8 mouse cellular contexts compared by ENCODE assay signal in the genomic region with DNA sequence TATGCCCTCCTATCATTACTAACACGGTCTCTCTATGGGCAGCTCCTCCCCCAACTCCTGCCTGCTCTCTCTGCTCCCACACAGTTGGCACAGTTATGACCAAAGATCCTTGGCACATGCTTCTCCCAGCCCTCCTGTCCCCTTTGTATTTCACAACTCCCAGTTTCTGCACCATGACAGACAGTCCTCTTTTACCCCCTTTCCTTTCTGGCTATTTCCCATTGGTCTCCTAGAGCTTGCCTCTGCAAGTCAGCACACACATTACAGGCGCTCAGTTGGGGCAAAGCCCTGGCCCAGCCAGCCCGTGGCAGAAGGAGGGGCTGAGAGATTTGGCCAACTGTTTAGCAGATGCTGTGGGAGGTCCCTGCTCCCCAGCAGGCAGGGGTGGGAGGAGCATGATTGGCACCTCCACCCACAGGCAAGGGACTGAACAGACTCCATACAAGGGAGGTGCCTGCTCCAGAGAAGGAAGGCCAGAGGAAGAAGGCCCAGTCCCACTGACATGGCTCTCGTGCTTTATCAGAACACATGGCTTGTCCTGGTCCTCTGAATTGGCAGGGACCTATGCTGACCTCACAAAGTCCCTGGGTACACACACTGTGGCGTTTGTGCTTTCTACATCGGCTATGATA.
DNase-seq lines count a peak whose midpoint lies in the region; ATAC-seq and TF ChIP-seq lines count a peak whose summit lies in the region.

No protein-coding gene starts in this region.

- no peak overlapping the region for H3ac ChIP-seq in myocyte (ENCODE audit: control insufficient read depth, insufficient read length)

- H3K9ac ChIP-seq in embryonic facial prominence, embryonic 14.5 days (ENCODE audit: low read depth, low read length): no peak overlapping the region
- no peak overlapping the region for H3K9ac ChIP-seq in heart, embryonic 12.5 days
- H3K9ac ChIP-seq in kidney, postnatal 0 days (ENCODE audit: low read depth, low read length): no peak overlapping the region

- H3K4me1 ChIP-seq in embryonic facial prominence, embryonic 14.5 days (ENCODE audit: control insufficient read depth, insufficient read depth, low read length): peaks cover 18% of the 10 kb centered on the region
- peaks cover 57% of the 10 kb centered on the region for H3K4me1 ChIP-seq in heart, embryonic 12.5 days (replicated peaks)
- H3K4me1 ChIP-seq in kidney, postnatal 0 days (replicated peaks; ENCODE audit: insufficient read depth, low read length): peaks cover 16% of the 10 kb centered on the region; the same call in 1 of the 2 replicates

- H3K36me3 ChIP-seq in embryonic facial prominence, embryonic 14.5 days (ENCODE audit: control insufficient read depth, insufficient read depth, low read length): no peaks in the 10 kb centered on the region
- no peaks in the 10 kb centered on the region for H3K36me3 ChIP-seq in heart, embryonic 12.5 days
- H3K36me3 ChIP-seq in kidney, postnatal 0 days (ENCODE audit: insufficient read depth, low read length): no peaks in the 10 kb centered on the region
- H3K36me3 ChIP-seq in myocyte (ENCODE audit: control insufficient read depth, insufficient read depth): no peaks in the 10 kb centered on the region

- no peak overlapping the region for H3K4me3 ChIP-seq in embryonic facial prominence, embryonic 14.5 days (ENCODE audit: low read depth, low read length)
- H3K4me3 ChIP-seq in heart, embryonic 12.5 days: no peak overlapping the region
- H3K4me3 ChIP-seq in kidney, postnatal 0 days (replicated peaks; ENCODE audit: low read depth, low read length): no peak overlapping the region
- no peak overlapping the region for H3K4me3 ChIP-seq in myocyte

- no peaks in the 10 kb centered on the region for H3K9me3 ChIP-seq in embryonic facial prominence, embryonic 14.5 days (ENCODE audit: control insufficient read depth, low read length)
- no peaks in the 10 kb centered on the region for H3K9me3 ChIP-seq in heart, embryonic 12.5 days (replicated peaks)
- H3K9me3 ChIP-seq in kidney, postnatal 0 days (replicated peaks; ENCODE audit: low read length): no peaks in the 10 kb centered on the region

- ATAC-seq in embryonic facial prominence, embryonic 14.5 days (ENCODE audit: low read depth): peak; percentile 87
- ATAC-seq in heart, embryonic 12.5 days (ENCODE audit: insufficient number of reproducible peaks, low FRiP score): peak; percentile 52; the same call in 1 of the 2 replicates
- ATAC-seq in kidney, postnatal 0 days (replicated peaks; ENCODE audit: low FRiP score, low read depth): peak; percentile 23; the same call in 1 of the 2 replicates

- H3K27ac ChIP-seq in embryonic facial prominence, embryonic 14.5 days (replicated peaks; ENCODE audit: low read depth, low read length): peak overlapping the region; percentile 17; the same call in 1 of the 2 replicates
- peak overlapping the region; percentile 63 for H3K27ac ChIP-seq in heart, embryonic 12.5 days (ENCODE audit: poor library complexity, severe bottlenecking)
- H3K27ac ChIP-seq in kidney, postnatal 0 days: no peak overlapping the region

- TF ChIP-seq CTCF in kidney, postnatal 0 days (IDR thresholded peaks at IDR 0.05; ENCODE audit: low read depth): no peak

- peak; percentile 51 for TF ChIP-seq POLR2A in myocyte (IDR thresholded peaks at IDR 0.05; ENCODE audit: insufficient read length, low read depth)

- no peaks in the 10 kb centered on the region; the same call in 1 of the 2 replicates for H3K27me3 ChIP-seq in embryonic facial prominence, embryonic 14.5 days (replicated peaks; ENCODE audit: control insufficient read depth, insufficient read depth, low read length)
- no peaks in the 10 kb centered on the region for H3K27me3 ChIP-seq in heart, embryonic 12.5 days (replicated peaks)
- H3K27me3 ChIP-seq in kidney, postnatal 0 days (ENCODE audit: insufficient read depth, low read length): no peaks in the 10 kb centered on the region
- no peaks in the 10 kb centered on the region for H3K27me3 ChIP-seq in myocyte (ENCODE audit: control insufficient read depth, insufficient read depth, insufficient read length)

- 21% methylated on average over 6 of the region's 6 CpGs for WGBS in embryonic facial prominence, embryonic 14.5 days
- 25% methylated on average over 6 of the region's 6 CpGs for WGBS in heart, embryonic 12.5 days
- WGBS in kidney, postnatal 0 days: 37% methylated on average over 6 of the region's 6 CpGs

- H3K4me2 ChIP-seq in embryonic facial prominence, embryonic 14.5 days (ENCODE audit: low read depth, low read length): no peak overlapping the region
- H3K4me2 ChIP-seq in heart, embryonic 12.5 days: no peak overlapping the region
- no peak overlapping the region for H3K4me2 ChIP-seq in kidney, postnatal 0 days (ENCODE audit: low read length)
- H3K4me2 ChIP-seq in myocyte (ENCODE audit: low read depth): peak overlapping the region; percentile 51

- peak; percentile 69 for DNase-seq in ovary, postnatal 36 days (ENCODE audit: low spot score)
- no peak for DNase-seq in ovary, postnatal 10 days (ENCODE audit: low spot score)
- peak; percentile 92 for DNase-seq in embryonic facial prominence, embryonic 14.5 days (ENCODE audit: low spot score)
- peak; percentile 49 for DNase-seq in kidney, postnatal 0 days (ENCODE audit: low spot score)
- peak; percentile 51 for DNase-seq in liver
- DNase-seq in yolk sac, embryonic 10.5 days (ENCODE audit: low spot score): peak; percentile 38

- H3K79me2 ChIP-seq in myocyte (ENCODE audit: control insufficient read depth, insufficient read depth): no peaks in the 10 kb centered on the region

TF ChIP-seq in myocyte, 11 proteins besides CTCF, POLR2A, EP300 and RAD21:
- TF ChIP-seq SRF (IDR thresholded peaks at IDR 0.05; ENCODE audit: control insufficient read depth, insufficient read length, low read depth) (peak; percentile 26), TCF3 (IDR thresholded peaks at IDR 0.05; ENCODE audit: insufficient read length, low read depth) (peak; percentile 29), MYOD1 (IDR thresholded peaks at IDR 0.05; ENCODE audit: control insufficient read depth in 1 of 3, insufficient read length in 2 of 3, low read depth in 2 of 3) (peak in 2 of 3 experiments; percentile 43 to 78), REST (IDR thresholded peaks at IDR 0.05; ENCODE audit: insufficient read depth, insufficient read length) (no peak), POLR2AphosphoS2 (IDR thresholded peaks at IDR 0.05; ENCODE audit: insufficient read length, low read depth) (peak; percentile 58), MAX (IDR thresholded peaks at IDR 0.05; ENCODE audit: low read depth) (no peak), CEBPB (IDR thresholded peaks at IDR 0.05; ENCODE audit: insufficient read depth, poor library complexity, severe bottlenecking) (no peak), E2F4 (IDR thresholded peaks at IDR 0.05; ENCODE audit: insufficient read depth) (no peak), USF1 (IDR thresholded peaks at IDR 0.05; ENCODE audit: low read depth) (no peak), MYOG (IDR thresholded peaks at IDR 0.05; ENCODE audit: control insufficient read depth in 1 of 3, insufficient read depth in 1 of 3, insufficient read length in 2 of 3, low read depth in 2 of 3) (peak in 2 of 3 experiments; percentile 59 to 90), TCF12 (IDR thresholded peaks at IDR 0.05; ENCODE audit: insufficient read depth, poor library complexity, severe bottlenecking) (no peak)

Comparison
In these comparisons a context has a peak if more than half of its experiments do, and no peak if none do; other contexts are left out.
1. ATAC-seq: peak in every context shown above with its lines; median percentile 87 in embryonic facial prominence, embryonic 14.5 days; 52 in heart, embryonic 12.5 days; 23 in kidney, postnatal 0 days.